Mouse (Mus musculus): ENCODE measurements around the gene Rab25. TPM values are rescaled to one million over a fixed set of nuclear protein-coding genes. Genes with fewer than 3 reads are reported as not detected.

The Rab25 gene
- total RNA-seq, 2 experiments from 2014 or later: 0.14 TPM; not detected in 1

- ATAC-seq (replicated peaks; ENCODE audit: low FRiP score, low TSS enrichment, poor library complexity, severe bottlenecking): no peak
These were observed 18.7 kb downstream of the Rab25 start for GRCm38 (mm10) chr3:88529204-88530000.

GRCm38 (mm10) chr3:88528646-88529045 lies 19.5 kb downstream of the Rab25 start:
- ATAC-seq (replicated peaks; ENCODE audit: low FRiP score, low TSS enrichment, poor library complexity, severe bottlenecking): no peak

GRCm38 (mm10) chr3:88527565-88527964 lies 20.5 kb downstream of the Rab25 start:
- ATAC-seq (replicated peaks; ENCODE audit: low FRiP score, low TSS enrichment, poor library complexity, severe bottlenecking): no peak

GRCm38 (mm10) chr3:88526157-88527131 lies 21.7 kb downstream of the Rab25 start:
- peak; percentile 87 for ATAC-seq (replicated peaks; ENCODE audit: low FRiP score, low TSS enrichment, poor library complexity, severe bottlenecking)

- no peak for ATAC-seq (replicated peaks; ENCODE audit: low FRiP score, low TSS enrichment, poor library complexity, severe bottlenecking)
These were observed 23.1 kb downstream of the Rab25 start for GRCm38 (mm10) chr3:88525021-88525420.

- ATAC-seq (replicated peaks; ENCODE audit: low FRiP score, low TSS enrichment, poor library complexity, severe bottlenecking): no peak
These were observed 25.1 kb downstream of the Rab25 start for GRCm38 (mm10) chr3:88523027-88523426.

GRCm38 (mm10) chr3:88521803-88522331 lies 26.2 kb downstream of the Rab25 start:
- ATAC-seq (replicated peaks; ENCODE audit: low FRiP score, low TSS enrichment, poor library complexity, severe bottlenecking): peak; percentile 65

GRCm38 (mm10) chr3:88521156-88521555 lies 26.9 kb downstream of the Rab25 start:
- ATAC-seq (replicated peaks; ENCODE audit: low FRiP score, low TSS enrichment, poor library complexity, severe bottlenecking): no peak

GRCm38 (mm10) chr3:88520078-88520477 lies 28.0 kb downstream of the Rab25 start:
- no peak for ATAC-seq (replicated peaks; ENCODE audit: low FRiP score, low TSS enrichment, poor library complexity, severe bottlenecking)

- no peak for ATAC-seq (replicated peaks; ENCODE audit: low FRiP score, low TSS enrichment, poor library complexity, severe bottlenecking)
These were observed 29.7 kb downstream of the Rab25 start for GRCm38 (mm10) chr3:88518411-88518810.

GRCm38 (mm10) chr3:88516407-88516806 lies 31.7 kb downstream of the Rab25 start:
- ATAC-seq (replicated peaks; ENCODE audit: low FRiP score, low TSS enrichment, poor library complexity, severe bottlenecking): no peak

- ATAC-seq (replicated peaks; ENCODE audit: low FRiP score, low TSS enrichment, poor library complexity, severe bottlenecking): no peak
These were observed 33.1 kb downstream of the Rab25 start for GRCm38 (mm10) chr3:88515095-88515386.

GRCm38 (mm10) chr3:88514231-88515094 lies 33.6 kb downstream of the Rab25 start:
- no peak for ATAC-seq (replicated peaks; ENCODE audit: low FRiP score, low TSS enrichment, poor library complexity, severe bottlenecking)

GRCm38 (mm10) chr3:88513546-88514115 lies 34.5 kb downstream of the Rab25 start:
- no peak for ATAC-seq (replicated peaks; ENCODE audit: low FRiP score, low TSS enrichment, poor library complexity, severe bottlenecking)

- no peak for ATAC-seq (replicated peaks; ENCODE audit: low FRiP score, low TSS enrichment, poor library complexity, severe bottlenecking)
These were observed 35.1 kb downstream of the Rab25 start for GRCm38 (mm10) chr3:88512896-88513545.

- no peak for ATAC-seq (replicated peaks; ENCODE audit: low FRiP score, low TSS enrichment, poor library complexity, severe bottlenecking)
These were observed 35.8 kb downstream of the Rab25 start for GRCm38 (mm10) chr3:88512141-88512895.

- ATAC-seq (replicated peaks; ENCODE audit: low FRiP score, low TSS enrichment, poor library complexity, severe bottlenecking): no peak
These were observed 36.5 kb downstream of the Rab25 start for GRCm38 (mm10) chr3:88511559-88511958.

Data from megakaryocyte-erythroid progenitor cell, adult 5-6 weeks (primary cell).